Mouse (Mus musculus): ENCODE data around the gene Rfx4. TPM values are rescaled to one million over a fixed set of nuclear protein-coding genes. Genes with fewer than 3 reads are reported as not detected.

Rfx4 gene
- polyA plus RNA-seq, 1 experiment from 2014 or later: 7.2 TPM

DNA sequence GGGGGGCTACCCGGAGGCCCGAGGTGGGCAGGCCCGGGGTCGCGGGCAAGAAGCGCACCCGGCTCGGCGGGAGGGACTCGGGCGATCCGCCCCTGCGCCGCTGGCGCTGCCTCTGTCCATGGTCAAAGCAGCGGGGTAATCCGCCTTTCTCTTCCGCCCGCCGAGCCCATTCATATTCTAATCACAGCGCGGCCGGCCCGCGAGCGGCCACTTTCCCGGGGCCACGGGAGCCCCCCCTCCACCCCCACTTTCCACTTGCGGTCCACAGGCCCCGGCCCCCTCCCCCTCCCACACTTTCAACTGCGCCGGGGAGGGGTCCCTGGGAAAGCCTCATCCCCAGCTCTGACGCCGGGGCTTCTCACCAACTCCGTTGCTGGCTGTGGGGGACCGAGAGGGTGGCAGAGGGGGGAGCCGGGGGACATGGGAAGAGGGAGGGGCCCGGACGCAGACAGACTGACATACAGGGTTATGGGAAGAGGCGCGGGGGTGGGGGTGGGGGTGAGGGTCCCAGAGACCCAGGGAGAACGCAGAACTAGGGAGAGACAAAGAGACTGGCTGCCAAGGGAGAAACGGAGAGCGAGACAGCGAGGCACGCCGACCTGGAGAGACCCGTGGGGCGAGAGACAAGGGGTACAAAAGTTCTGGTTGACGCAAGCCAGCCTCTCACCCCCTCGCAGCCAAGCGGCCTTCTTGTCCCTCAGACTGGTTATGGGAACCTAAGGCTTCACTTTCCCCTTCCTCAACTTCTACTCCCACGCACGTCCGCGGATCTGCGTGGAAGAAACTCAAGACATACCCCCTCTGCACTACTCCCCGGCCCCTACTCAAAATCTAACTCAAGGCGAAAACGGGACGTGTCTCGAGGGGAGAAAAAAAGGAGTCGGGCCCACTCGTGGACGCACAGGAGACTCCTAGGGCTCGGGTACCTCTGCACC lies 744 bp upstream of the Rfx4 start:
- Histone ChIP-seq H3K27ac (ENCODE audit: low read length) (peak overlapping the region; percentile 77), H3K9ac (replicated peaks; ENCODE audit: low read depth, low read length) (peak overlapping the region; percentile 68), H3K36me3 (ENCODE audit: control insufficient read depth, insufficient read depth) (no peaks in the 10 kb centered on the region), H3K4me3 (replicated peaks; ENCODE audit: low read length) (peak overlapping the region; percentile 52), H3K27me3 (replicated peaks; ENCODE audit: control insufficient read depth, insufficient read depth, low read length) (peaks cover 32% of the 10 kb centered on the region), H3K4me1 (replicated peaks; ENCODE audit: control insufficient read depth, insufficient read depth, low read length) (peaks cover 46% of the 10 kb centered on the region), H3K4me2 (ENCODE audit: low read length) (peak overlapping the region; percentile 93), H3K9me3 (ENCODE audit: control insufficient read depth, low read length) (no peaks in the 10 kb centered on the region)
- under 1% methylated on average over 59 of the region's 66 CpGs for WGBS
- ATAC-seq: peak; percentile 51

DNA sequence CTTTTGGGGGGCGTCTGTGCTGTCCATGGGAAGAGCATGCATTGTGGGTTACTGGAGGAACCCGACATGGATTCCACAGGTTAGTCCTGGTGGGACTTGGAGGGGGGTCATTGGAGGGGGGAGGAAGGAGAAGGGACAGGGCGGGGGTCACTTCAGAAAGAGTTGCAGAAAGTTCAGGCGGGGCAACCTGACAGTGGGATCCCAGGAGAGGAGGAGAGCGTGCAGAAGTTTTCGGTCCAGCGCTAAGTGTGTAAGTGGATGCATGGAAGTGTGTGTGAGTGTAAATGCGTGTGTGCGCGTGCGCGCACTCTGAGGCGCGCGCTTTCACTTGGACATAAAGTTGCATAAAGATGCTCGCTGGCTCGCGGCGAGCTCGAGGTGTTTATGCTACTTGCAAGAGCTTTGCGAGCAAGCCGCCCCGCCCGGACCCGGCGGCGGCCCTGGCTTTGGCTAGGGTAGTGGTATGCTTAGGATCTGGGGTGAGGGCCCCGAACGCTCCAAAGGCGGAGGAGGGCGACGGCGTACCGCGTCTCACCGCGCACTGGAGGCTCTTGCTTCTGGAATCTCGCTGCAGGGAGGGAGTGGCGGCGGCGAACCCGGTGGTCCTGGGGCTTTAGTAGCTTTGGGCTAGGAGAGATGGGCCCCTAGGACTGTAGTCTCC lies 703 bp downstream of the Rfx4 start:
- under 1% methylated on average over 42 of the region's 42 CpGs for WGBS
- H3K4me1 ChIP-seq (replicated peaks; ENCODE audit: control insufficient read depth, insufficient read depth, low read length): peaks cover 52% of the 10 kb centered on the region
- H3K27me3 ChIP-seq (replicated peaks; ENCODE audit: control insufficient read depth, insufficient read depth, low read length): peaks cover 32% of the 10 kb centered on the region
- no peaks in the 10 kb centered on the region for H3K36me3 ChIP-seq (ENCODE audit: control insufficient read depth, insufficient read depth)
- peak overlapping the region; percentile 52 for H3K4me3 ChIP-seq (replicated peaks; ENCODE audit: low read length)
- H3K4me2 ChIP-seq (ENCODE audit: low read length): peak overlapping the region; percentile 93
- no peak for ATAC-seq
- no peaks in the 10 kb centered on the region for H3K9me3 ChIP-seq (ENCODE audit: control insufficient read depth, low read length)
- peak overlapping the region; percentile 46; the same call in 1 of the 2 replicates for H3K27ac ChIP-seq (ENCODE audit: low read length)
- peak overlapping the region; percentile 31 for H3K9ac ChIP-seq (replicated peaks; ENCODE audit: low read depth, low read length)

DNA sequence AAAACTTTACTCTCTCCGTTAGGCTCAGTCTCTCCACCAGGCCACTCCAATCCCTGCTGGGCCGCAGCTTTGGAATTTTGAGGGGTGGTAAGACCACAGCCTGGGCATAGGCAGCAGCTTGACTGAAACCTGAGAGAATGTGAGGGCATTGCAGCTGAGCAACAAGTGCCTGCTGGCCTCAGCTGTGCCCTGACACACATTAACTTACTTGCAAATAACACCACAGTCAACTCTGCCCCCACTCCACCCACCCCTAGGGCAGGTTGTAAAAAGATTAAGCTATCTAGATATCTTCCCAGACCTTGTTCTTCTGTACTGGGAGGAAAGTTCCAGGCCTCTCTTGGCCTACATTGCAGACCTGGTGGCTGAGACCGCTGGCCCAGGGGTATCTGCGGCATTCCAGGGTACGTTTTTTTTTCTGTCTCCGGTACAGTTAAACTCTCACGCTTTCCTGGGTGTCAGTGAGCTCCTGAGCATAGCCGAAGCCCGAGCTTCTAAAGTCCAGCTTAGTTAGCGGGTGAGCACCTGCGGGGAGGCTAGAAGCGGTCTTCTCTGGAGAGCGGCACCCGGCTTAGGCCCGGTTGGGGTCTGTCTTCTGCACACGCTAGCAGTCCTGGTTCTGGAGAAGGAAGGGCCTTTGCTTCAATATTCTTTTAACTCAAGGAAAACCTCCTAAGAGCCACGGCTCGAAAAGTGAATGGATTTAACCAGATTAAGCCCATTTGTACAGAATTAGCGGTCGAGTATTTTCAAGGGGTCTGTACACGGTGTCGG lies 1.8 kb downstream of the Rfx4 start:
- peak overlapping the region; percentile 31; the same call in 1 of the 2 replicates for H3K9ac ChIP-seq (replicated peaks; ENCODE audit: low read depth, low read length)
- H3K4me2 ChIP-seq (ENCODE audit: low read length): peak overlapping the region; percentile 93
- H3K9me3 ChIP-seq (ENCODE audit: control insufficient read depth, low read length): no peaks in the 10 kb centered on the region
- peak overlapping the region; percentile 52 for H3K4me3 ChIP-seq (replicated peaks; ENCODE audit: low read length)
- H3K27ac ChIP-seq (ENCODE audit: low read length): no peak overlapping the region
- no peaks in the 10 kb centered on the region for H3K36me3 ChIP-seq (ENCODE audit: control insufficient read depth, insufficient read depth)
- WGBS: 15% methylated on average over 22 of the region's 22 CpGs
- no peak for ATAC-seq
- peaks cover 32% of the 10 kb centered on the region for H3K27me3 ChIP-seq (replicated peaks; ENCODE audit: control insufficient read depth, insufficient read depth, low read length)
- peaks cover 52% of the 10 kb centered on the region for H3K4me1 ChIP-seq (replicated peaks; ENCODE audit: control insufficient read depth, insufficient read depth, low read length)

DNA sequence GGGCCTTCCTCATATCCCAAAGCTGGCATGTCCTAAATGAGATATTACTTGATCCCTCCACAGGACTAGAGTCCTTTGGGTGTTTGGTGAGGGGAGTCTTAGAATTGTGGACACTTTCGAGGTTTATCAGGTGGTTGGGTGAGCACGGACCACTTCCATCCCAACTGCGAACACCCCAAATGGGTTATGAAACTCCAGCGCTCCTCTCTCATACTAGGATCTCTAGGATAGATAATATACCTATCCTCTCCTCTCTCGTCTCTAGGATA lies 2.3 kb downstream of the Rfx4 start:
- whole genome bisulfite sequencing: 12% methylated on average over 5 of the region's 5 CpGs
- H3K27ac ChIP-seq (ENCODE audit: low read length): no peak overlapping the region
- peaks cover 30% of the 10 kb centered on the region for H3K27me3 ChIP-seq (replicated peaks; ENCODE audit: control insufficient read depth, insufficient read depth, low read length)
- peaks cover 52% of the 10 kb centered on the region for H3K4me1 ChIP-seq (replicated peaks; ENCODE audit: control insufficient read depth, insufficient read depth, low read length)
- ATAC-seq: no peak
- no peaks in the 10 kb centered on the region for H3K9me3 ChIP-seq (ENCODE audit: control insufficient read depth, low read length)
- no peak overlapping the region for H3K9ac ChIP-seq (replicated peaks; ENCODE audit: low read depth, low read length)
- peak overlapping the region; percentile 52 for H3K4me3 ChIP-seq (replicated peaks; ENCODE audit: low read length)
- H3K4me2 ChIP-seq (ENCODE audit: low read length): peak overlapping the region; percentile 93
- H3K36me3 ChIP-seq (ENCODE audit: control insufficient read depth, insufficient read depth): no peaks in the 10 kb centered on the region

DNA sequence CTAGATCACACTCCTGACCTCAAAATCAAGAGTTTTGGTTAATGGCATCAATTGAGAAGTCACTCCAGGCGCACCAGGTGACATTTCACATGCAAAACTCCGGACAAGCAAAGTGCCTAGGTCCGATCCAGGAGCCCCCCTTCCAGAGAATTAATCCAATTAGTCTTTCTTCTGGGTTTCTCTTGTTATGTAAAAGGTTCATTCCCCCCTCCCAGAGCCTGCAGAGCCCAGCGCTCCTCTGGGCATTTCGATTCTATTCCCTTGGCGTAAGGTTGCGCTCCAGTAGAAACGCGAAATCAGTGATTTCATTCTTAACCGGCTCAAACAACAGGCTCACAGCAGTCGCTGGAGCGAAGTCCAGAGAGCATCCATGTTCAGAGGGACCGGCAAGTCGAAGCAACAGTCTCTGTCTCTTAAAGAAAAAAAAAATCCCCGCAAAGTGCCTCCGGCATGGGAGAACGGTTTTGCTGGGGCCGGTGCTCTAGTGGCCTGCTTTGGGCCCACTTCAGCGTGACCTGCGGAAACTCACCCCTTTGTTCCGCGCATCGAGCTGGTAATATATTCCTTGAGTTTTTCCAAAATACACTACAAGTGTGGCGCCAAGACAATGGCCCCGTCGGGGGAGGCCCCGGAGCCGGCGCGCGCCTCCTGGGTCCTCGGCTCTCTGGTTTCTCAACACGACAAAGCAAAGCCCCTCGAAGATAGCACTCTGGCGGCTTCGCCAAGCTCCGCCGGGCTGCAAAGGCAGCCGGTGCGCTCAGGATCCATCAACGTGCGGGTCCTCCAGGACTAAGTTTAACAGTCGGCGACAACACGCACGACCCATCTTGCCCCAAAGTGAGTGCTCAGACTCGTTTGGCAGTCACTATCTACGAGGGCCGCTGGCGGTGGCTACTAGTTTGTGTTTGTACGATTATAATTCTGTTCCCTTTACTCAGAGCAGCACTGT lies 2.9 kb downstream of the Rfx4 start:
- WGBS: 3% methylated on average over 51 of the region's 51 CpGs
- Histone ChIP-seq H3K27ac (ENCODE audit: low read length) (no peak overlapping the region), H3K4me1 (replicated peaks; ENCODE audit: control insufficient read depth, insufficient read depth, low read length) (peaks cover 52% of the 10 kb centered on the region), H3K4me3 (replicated peaks; ENCODE audit: low read length) (peak overlapping the region; percentile 52), H3K4me2 (ENCODE audit: low read length) (peak overlapping the region; percentile 93), H3K36me3 (ENCODE audit: control insufficient read depth, insufficient read depth) (no peaks in the 10 kb centered on the region), H3K9me3 (ENCODE audit: control insufficient read depth, low read length) (no peaks in the 10 kb centered on the region), H3K9ac (replicated peaks; ENCODE audit: low read depth, low read length) (peak overlapping the region; percentile 42), H3K27me3 (replicated peaks; ENCODE audit: control insufficient read depth, insufficient read depth, low read length) (peaks cover 28% of the 10 kb centered on the region)
- no peak for ATAC-seq

DNA sequence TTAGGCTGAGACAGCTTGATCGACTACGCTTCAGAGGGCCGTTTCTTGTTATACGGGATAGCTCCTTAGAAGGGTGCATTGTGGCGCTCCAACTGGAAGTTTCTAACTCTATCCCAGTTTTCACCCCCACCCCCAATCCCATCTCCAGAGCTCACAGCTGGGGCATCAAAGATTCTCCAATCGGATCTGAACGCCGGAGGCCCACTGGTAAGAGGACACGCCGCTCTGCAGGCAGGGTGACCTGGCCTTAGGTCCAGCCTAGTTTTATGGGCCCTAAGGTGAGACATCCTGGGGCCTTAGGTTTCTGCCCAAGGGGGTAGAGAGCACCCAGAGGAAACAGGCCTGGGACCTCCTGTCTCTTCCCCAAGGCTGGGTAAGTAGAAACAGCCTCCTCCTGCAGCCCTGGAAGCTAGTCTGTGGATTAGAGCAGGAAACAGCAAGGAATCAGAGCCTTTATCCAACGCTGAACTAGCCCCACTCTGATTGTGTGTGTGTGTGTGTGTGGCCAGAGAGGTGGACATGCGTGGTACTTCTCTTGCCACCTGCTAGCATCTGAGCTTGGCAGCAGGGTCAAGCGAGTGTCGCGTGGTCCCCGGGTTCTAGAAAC lies 3.8 kb downstream of the Rfx4 start:
- Histone ChIP-seq H3K4me2 (ENCODE audit: low read length) (peak overlapping the region; percentile 93), H3K4me1 (replicated peaks; ENCODE audit: control insufficient read depth, insufficient read depth, low read length) (peaks cover 47% of the 10 kb centered on the region), H3K9ac (replicated peaks; ENCODE audit: low read depth, low read length) (peak overlapping the region; percentile 23), H3K4me3 (replicated peaks; ENCODE audit: low read length) (peak overlapping the region; percentile 52), H3K27me3 (replicated peaks; ENCODE audit: control insufficient read depth, insufficient read depth, low read length) (peaks cover 21% of the 10 kb centered on the region), H3K36me3 (ENCODE audit: control insufficient read depth, insufficient read depth) (no peaks in the 10 kb centered on the region), H3K27ac (ENCODE audit: low read length) (no peak overlapping the region), H3K9me3 (ENCODE audit: control insufficient read depth, low read length) (no peaks in the 10 kb centered on the region)
- 15% methylated on average over 16 of the region's 16 CpGs for WGBS
- ATAC-seq: no peak

DNA sequence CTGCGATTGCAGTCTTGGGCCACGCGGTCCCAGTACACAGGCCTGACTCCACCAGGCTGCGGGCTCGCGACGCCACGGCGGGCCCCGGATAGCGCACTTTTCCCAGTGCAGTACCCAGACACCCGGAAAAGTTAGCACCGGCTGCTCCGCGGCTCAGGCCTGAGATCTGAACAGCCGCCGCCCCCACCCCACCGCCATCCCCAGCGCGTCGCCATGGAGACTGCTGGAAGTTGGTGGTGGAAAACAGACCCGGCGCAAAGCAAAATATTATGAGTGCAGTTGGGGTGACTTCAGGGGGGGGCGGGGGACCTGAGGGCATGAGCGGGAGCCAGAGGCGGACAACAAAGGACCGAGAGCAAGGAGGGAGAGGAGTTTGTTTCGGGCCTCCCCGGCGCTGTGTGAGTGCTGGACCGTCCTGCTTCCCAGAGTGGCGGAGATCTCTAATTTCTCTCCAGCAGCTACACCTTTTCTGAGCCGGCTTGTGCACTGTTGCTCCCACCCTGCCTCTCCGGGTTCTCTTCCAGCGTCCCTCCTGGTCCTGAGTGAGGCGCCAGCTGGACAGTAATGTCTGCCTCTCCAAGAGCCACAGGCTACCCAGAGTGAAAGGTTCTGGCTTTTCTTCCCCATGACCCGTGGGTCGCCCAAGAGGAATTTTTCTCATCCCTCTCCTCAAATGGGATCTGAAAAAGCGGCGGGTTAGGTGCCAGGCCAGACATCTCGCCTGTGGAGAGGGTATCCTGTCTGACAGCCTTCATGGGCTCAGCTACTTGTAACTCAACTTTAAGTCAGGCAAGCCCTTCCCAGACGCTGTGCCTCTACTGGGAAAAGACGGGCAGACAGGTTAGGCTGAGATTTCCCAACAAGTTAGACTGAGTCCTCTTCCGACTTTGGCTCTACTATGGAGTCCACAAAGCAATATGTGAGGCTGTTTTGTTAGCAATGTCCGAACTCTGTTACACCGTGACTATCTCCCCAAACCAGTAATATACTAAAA lies 4.6 kb downstream of the Rfx4 start:
- no peaks in the 10 kb centered on the region for H3K9me3 ChIP-seq (ENCODE audit: control insufficient read depth, low read length)
- H3K4me3 ChIP-seq (replicated peaks; ENCODE audit: low read length): peak overlapping the region; percentile 37
- 8% methylated on average over 46 of the region's 46 CpGs for WGBS
- peak; percentile 57 for ATAC-seq
- peaks cover 39% of the 10 kb centered on the region for H3K4me1 ChIP-seq (replicated peaks; ENCODE audit: control insufficient read depth, insufficient read depth, low read length)
- peaks cover 21% of the 10 kb centered on the region for H3K27me3 ChIP-seq (replicated peaks; ENCODE audit: control insufficient read depth, insufficient read depth, low read length)
- peak overlapping the region; percentile 93 for H3K4me2 ChIP-seq (ENCODE audit: low read length)
- peak overlapping the region; percentile 23 for H3K9ac ChIP-seq (replicated peaks; ENCODE audit: low read depth, low read length)
- no peaks in the 10 kb centered on the region for H3K36me3 ChIP-seq (ENCODE audit: control insufficient read depth, insufficient read depth)
- H3K27ac ChIP-seq (ENCODE audit: low read length): no peak overlapping the region

Measured in forebrain, embryonic 16.5 days (tissue).